Mouse (Mus musculus): ENCODE results near the gene Tor1aip2.

DNA sequence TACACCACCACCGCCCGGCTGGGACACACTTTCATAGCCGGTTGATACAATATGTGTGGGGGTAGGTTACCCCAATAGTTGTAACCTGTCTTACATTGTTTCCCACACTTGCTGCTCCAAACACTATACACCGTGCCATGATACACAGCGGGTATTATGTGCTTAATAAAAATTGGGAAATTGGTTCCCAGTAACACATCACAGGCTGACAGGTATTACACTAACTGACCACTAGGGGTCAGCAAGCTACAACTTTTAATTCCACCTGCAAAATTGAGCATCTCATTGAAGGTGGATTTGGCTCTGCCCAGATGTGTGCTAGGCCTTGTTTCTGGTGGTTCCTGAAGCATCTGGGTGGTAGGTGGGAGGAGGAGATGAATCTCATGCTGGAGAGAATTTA lies 50.6 kb downstream of the Tor1aip2 start:
- no peak for TF ChIP-seq TAL1 (IDR thresholded peaks at IDR 0.05; ENCODE audit: low read length)
- no peak for TF ChIP-seq GATA1 (IDR thresholded peaks at IDR 0.05; ENCODE audit: low read length)
